Mouse (Mus musculus) T-helper 1 cell (primary cell): Measurements from ENCODE around the gene Fgfr2.

ENCODE experiments used
- in situ Hi-C: fragments of 300-600 bp; cut with MboI, MseI; formaldehyde crosslinking; loops from one replicate; pipeline ENCODE4 v1.15.1; 2025; ENCODE audit warnings: high pct_unique_total_duplicates

Gene Fgfr2

DNA sequence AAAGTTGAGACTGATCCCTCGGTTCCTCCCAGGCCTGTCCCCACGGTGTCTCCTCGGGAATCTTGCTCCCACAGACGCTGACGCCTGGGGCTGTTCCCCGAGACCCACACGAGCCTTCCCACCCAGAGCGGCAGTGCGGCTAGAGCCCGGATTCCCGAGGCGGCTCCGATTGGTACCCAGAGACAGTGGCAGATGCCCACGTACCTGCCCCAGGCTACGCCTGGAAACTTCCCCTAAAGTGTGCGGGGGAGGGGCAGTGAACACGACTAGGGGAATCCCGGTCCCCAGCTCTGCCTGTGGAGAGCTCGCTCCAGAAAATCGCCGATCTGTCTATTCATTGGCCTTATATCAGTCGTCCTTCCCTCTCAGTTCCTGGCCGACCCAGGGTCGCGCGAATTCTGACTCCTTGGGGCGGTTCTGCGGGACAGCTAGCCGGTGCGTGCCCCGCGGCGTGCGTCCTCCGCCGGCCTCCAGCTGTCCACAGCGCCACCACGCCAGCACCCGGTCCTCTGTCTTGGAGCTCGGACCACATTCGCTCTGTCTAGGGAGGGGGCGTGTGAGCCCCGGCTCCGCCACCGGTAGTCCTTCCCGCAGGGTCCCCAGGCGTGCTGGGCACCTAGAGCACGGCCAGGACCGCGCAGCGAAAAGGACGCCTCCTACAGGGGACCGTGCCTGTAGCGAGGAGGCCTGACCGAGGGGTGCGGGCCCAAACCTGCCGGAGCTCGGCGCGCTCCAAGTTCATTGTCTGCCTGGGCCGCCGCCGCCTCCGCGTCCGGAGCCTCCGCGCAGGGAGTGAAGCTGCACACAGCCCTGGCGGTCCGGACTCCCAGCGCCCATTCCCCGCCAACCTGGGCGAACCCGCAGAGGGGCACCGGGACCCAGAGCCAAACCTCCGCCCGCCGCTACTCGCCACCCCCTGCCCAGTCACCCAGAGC is 806.8 kb downstream of the Fgfr2 start:
- in situ Hi-C loops, result loop anchor here (5.0 to 10.0 kb wide), 2 partner anchors 41 to 478 kb away; no protein-coding TSS in a partner anchor

GRCm38 (mm10) chr7:132315149-132316091 is 807.7 kb downstream of the Fgfr2 start:
- in situ Hi-C loops, result loop anchor here (5.0 to 10.0 kb wide), 2 partner anchors 42 to 479 kb away; no protein-coding TSS in a partner anchor

DNA sequence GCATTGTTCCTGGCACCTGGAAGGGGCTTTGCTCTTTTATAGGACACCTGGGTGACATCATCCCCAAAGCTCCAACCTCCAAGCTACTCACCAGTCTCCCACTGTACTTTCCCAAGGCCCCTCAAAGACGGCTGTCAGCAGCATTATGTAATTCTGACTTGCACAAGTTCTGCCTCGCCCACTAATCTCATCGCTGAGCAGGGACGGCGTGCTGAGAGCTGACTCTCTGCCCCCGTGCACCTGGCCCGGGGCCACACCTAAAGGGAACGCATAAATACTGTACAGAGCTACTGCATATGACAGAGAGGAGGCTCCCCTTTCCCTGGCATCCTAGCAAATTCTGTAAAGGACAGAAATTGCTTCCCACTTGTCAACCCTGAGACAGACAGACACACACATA is 810.8 kb downstream of the Fgfr2 start:
- in situ Hi-C loops, result loop anchor here (10.0 kb wide), 1 partner anchor 482 kb away; no protein-coding TSS in a partner anchor

DNA sequence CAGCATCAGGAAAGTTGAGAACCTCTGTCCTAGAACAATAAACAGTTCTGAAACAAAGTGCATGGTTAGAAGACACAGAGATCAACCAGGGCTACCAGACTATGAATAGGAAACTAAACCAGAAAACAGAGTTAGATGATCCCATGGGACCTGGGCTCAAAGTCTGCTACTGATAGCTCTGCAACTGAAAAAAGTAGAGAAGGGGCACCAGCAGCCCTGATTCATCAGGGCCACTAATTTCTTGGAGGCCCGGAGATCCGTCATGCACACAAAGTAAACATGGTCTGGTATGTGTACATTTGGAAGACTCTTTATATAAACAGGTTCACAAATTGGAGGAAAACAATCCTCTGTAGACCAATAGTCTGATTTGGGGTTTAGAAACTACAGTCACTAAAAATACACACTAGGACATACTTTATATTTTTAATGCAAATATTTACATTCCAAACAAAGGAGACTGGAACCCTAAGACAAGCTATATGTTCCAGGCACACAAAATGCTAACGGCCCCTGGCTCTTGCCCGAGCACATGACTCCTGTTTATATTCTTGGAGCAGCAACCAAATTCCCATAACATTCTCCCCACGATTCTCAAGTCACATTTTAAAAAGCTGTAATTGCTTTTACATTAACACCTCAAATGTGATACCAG is 814.5 kb downstream of the Fgfr2 start:
- in situ Hi-C loops, result no loop called here

GRCm38 (mm10) chr7:132307722-132308271 is 815.4 kb downstream of the Fgfr2 start:
- in situ Hi-C loops, result no loop called here

DNA sequence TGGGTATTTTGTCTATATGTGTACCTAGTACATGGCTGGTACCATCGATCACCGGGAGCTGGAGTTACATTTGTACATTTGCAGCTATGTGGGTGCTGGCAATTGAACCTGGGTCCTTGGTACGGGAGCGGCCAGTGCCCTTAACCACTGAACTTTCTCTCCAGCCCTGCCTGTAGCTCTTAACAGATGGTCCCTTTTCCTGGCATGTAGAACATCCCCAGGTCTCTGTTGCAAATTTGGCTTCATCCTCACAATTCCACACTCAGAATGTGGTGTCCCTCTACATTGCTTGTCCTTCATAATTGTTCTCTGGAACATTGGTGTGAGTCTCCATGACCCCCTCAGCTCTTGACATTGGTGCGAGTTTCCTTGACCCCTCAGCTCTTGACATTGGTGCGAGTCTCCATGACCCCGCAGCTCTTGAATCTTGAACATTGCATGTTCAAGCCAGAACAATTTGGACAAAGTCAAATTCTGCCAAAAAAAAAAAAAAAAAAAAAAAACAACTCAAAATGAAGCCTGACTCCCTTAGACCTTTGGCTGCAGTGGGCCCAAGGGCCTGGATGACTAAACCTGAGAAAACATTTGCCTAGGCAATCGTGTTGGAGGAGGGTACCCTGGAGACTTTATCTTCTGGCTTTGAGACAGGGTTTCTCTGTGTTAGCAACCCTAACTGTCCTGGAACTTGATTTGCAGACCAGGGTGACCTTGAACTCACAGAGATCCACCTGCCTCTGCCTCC is 816.3 kb downstream of the Fgfr2 start:
- in situ Hi-C loops, result no loop called here

- in situ Hi-C loops, result no loop called here
Measured at GRCm38 (mm10) chr7:132305492-132306375, 817.4 kb downstream of the Fgfr2 start.

DNA sequence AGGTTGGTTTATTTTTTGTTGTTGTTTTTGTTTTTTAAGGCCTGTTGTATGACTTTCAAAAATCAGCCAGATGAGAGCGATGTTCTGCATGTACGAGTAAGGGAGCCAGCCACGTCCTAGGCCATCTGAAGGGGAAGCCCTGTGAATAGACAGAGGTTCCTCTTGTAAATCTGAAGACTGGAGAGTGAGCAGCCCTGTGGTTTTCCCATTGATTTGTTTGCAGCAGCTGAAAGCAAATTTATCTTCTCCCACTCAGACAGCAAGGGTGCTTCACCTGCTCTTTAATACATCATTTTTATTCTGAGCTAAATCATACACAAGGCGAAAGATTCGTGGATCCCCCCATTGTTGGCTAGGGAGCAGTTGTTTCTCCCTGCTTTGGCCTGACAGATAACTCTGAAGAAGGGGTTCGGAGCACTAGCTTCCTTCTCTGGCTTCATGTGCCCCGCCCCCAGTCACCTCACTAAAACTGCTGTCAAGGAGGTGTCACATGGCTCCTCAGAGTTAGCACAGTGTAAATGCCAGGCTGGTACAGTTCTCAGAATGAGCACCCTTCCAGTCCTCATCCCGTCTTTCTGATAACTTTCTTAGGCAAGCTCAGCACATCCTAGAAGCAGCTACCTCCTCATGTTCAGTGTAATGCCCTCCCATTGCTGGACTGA is 818.6 kb downstream of the Fgfr2 start:
- in situ Hi-C loops, result no loop called here

GRCm38 (mm10) chr7:132303988-132304387 is 819.2 kb downstream of the Fgfr2 start:
- in situ Hi-C loops, result no loop called here

GRCm38 (mm10) chr7:132302508-132303241 is 820.5 kb downstream of the Fgfr2 start:
- in situ Hi-C loops, result no loop called here

DNA sequence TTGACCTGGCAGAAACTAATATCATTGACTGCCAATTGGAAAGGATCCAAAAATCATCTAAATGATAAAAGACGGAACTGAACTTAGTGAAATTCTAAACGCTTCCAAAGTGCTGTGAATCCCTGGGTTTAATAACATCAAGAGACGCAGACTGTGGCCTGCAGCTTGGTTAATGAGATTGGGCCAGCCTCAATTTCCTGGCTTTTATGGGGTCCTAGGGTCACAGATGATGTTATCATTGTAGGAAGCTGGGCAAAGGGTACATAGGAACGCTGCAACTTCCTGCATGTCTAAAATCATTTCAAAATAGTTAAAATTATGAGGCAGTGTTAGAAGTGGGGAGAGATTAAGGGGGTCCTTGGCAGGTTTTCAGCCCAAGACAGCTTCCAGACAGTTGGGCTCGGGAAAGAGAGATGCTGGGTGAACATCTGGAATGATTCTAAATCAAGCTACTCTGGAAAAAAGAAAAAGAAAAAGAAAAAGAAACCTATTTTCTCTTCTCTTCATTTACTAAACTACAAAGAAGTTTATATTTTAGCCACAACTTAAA is 823.4 kb downstream of the Fgfr2 start:
- in situ Hi-C loops, result no loop called here

DNA sequence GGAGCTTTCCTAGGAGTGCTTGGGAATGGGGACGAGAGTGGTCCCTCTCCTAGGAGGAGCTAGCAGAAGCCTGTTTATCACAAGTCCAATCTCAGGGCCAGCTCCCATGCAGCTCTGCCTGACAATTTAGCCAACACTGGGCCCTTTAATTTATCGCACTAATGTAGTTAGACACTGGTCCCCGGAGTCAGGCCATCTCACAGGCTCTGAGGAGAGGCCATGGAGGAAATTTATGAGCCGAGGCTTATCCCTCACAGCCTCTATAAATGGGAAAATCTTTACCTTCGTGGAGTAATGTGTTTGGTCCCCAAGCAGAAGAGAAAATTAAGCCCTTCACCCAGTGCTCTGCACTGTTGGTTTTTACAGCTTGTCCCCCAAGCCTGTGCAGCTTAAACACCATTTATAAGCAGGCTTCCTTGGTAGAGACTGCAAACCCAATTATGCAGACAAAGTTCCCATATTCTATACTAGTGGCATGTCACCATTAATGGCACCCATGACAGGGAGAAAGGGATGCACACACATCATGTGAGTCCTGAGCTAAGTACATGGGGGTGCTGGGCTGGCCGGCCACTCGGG is 824.6 kb downstream of the Fgfr2 start:
- in situ Hi-C loops, result no loop called here

DNA sequence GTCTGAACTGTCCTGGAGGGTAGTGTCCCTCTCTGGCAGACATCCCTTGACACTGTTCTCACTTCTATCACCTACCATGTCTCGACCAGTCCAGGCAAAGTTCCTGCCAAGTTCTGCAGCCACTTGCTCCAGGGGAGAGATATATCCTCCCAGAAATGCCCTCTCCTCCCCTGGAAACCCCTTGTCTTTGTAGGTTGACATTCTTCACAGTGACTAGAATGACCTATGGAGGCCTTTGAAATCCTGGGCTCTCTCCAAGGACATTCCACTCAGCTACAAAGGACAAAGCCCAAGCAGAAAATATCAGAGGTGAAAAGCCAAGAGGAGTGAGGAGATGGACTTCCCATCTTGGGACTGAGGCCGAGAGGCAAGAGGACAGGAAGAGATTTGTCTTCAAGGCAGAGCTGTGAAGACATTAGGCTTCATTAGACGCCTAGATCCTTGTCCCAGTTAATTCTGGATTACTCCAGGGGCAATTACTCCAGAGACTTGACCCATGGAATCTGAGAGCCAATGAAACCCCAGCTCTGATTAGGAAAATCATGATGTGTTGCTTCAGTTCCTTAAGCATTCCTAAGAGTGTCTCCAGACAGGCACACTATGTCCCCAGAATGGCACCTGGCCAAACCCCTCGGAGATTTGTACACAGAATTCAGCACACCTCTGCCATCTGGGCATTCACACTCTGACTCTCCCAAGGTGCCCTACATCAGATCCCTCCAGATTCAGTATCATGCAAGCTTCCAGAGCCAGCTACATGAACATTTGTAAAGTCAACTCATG is 826.3 kb downstream of the Fgfr2 start:
- in situ Hi-C loops, result no loop called here

GRCm38 (mm10) chr7:132296132-132296531 is 827.0 kb downstream of the Fgfr2 start:
- in situ Hi-C loops, result no loop called here

- in situ Hi-C loops, result no loop called here
Measured at GRCm38 (mm10) chr7:132287340-132287664, 835.8 kb downstream of the Fgfr2 start.

- in situ Hi-C loops, result no loop called here
Measured at GRCm38 (mm10) chr7:132286630-132287339, 836.4 kb downstream of the Fgfr2 start.
